Mouse (Mus musculus) kidney, postnatal 0 days (tissue): Measurements from ENCODE around the gene Tomm20. TPM values are rescaled to one million over a fixed set of nuclear protein-coding genes. Genes with fewer than 3 reads are reported as not detected.
"Not testable (repeated sequence)": the region's sequence is repeated elsewhere in the genome, so short reads cannot be mapped to it uniquely, and the experiment has no call there.

ENCODE experiments used
- ATAC-seq: fragments of 200-750 bp; cut with Nextera tagmentation; replicated peaks from 2 replicates; pipeline ENCODE4 v1.8.0; 2017; ENCODE audit warnings: low read depth, moderate number of reproducible peaks, moderate TSS enrichment, moderate library complexity; ENCODE audit not compliant: low FRiP score
- DNase-seq: peaks from one replicate; pipeline ENCODE4 v3.0.0-alpha.2; 2016; ENCODE audit warnings: low spot score
- H3K27ac ChIP-seq: fragments of 300-500 bp; sonication (generic); 2 replicates; pipeline ENCODE4 v1.5.1; 2014; ENCODE audit warnings: mild to moderate bottlenecking
- H3K27me3 ChIP-seq: fragments of 300-500 bp; sonication (generic); 2 replicates; pipeline ENCODE4 v1.6.1; 2014; ENCODE audit warnings: low read length, mixed read lengths; ENCODE audit not compliant: insufficient read depth
- H3K36me3 ChIP-seq: fragments of 300-500 bp; sonication (generic); 2 replicates; pipeline ENCODE4 v1.6.1; 2014; ENCODE audit warnings: low read length, mixed read lengths; ENCODE audit not compliant: insufficient read depth
- H3K4me1 ChIP-seq: fragments of 300-500 bp; sonication (generic); replicated peaks from 2 replicates; pipeline ENCODE4 v1.6.1; 2014; ENCODE audit warnings: antibody characterized with exemption, low read length, mixed read lengths; ENCODE audit not compliant: insufficient read depth
- H3K4me2 ChIP-seq: fragments of 300-500 bp; sonication (generic); 2 replicates; pipeline ENCODE4 v1.6.1; 2014; ENCODE audit warnings: mild to moderate bottlenecking, low read length, moderate library complexity, mixed read lengths
- H3K4me3 ChIP-seq: fragments of 300-500 bp; sonication (generic); replicated peaks from 2 replicates; pipeline ENCODE4 v1.5.1; 2014; ENCODE audit warnings: low read depth, low read length
- H3K9ac ChIP-seq: fragments of 300-500 bp; sonication (generic); 2 replicates; pipeline ENCODE4 v1.6.1; 2014; ENCODE audit warnings: low read depth, low read length
- H3K9me3 ChIP-seq: fragments of 300-500 bp; sonication (generic); replicated peaks from 2 replicates; pipeline ENCODE4 v1.6.1; 2016; ENCODE audit warnings: low read length, inconsistent platforms, mixed read lengths
- CTCF ChIP-seq: IDR thresholded peaks from 2 replicates; pipeline ENCODE4 v1.5.1; 2016; ENCODE audit warnings: antibody characterized with exemption, low read depth, mild to moderate bottlenecking, moderate library complexity
- WGBS: fragments of 180-500 bp; shearing (Covaris S2); extraction: QIAGEN DNeasy Blood & Tissue Kit; methylation state at CpG from one replicate; pipeline ENCODE4 v1.1.7; 2014; 5-methylcytosine and 5-hydroxymethylcytosine counted together
- polyA plus RNA-seq: library from polyadenylated mRNA; unstranded; fragments of >200 nt; fragmentation: Nextera tagmentation; extraction: Ambion mirVana; gene quantifications from 2 replicates; pipeline ENCODE4 v1.2.1, GENCODE M21; 2015

Gene Tomm20
- polyA plus RNA-seq, 1 experiment from 2014 or later, result 315 TPM

- Histone ChIP-seq H3K9me3 (no peaks in the 10 kb centered on the region), H3K4me2 (no peak overlapping the region), H3K27me3 (no peaks in the 10 kb centered on the region), H3K4me3 (no peak overlapping the region), H3K9ac (no peak overlapping the region), H3K4me1 (peaks cover 9% of the 10 kb centered on the region; the same call in 1 of the 2 replicates), H3K36me3 (0 out of 2 replicates have a peak, but pooled peaks cover 4% of the 10 kb centered on the region), H3K27ac (peak overlapping the region; percentile 58)
- ATAC-seq (peak; percentile 79), DNase-seq (peak; percentile 74)
- 46% methylated on average over 2 of the region's 2 CpGs for WGBS
- no peak for TF ChIP-seq CTCF
Measured at GRCm38 (mm10) chr8:126919255-126919654, 26.4 kb downstream of the Tomm20 start.

DNA sequence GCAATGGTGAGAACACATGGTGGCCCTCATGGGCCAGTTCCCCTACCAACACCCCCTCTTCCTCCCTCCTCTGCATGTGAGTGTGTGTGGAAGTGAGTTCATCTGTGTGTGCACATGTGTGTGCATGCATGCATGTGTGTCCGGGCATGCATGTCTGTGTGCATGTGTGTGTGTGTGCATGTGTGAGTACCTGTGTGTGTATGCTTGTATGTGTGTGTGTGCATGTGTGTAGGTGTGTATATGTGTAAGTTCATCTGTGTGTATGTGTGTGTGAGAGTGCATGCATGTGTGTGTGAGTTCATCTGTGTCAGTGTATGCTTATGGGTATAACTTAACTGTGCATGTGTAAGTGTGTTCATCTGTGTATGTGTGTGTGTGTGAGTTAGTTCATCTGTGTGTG, 27.3 kb downstream of the Tomm20 start:
- ATAC-seq, result no peak
- Histone ChIP-seq H3K4me3 (no peak overlapping the region), H3K4me1 (peaks cover 9% of the 10 kb centered on the region; the same call in 1 of the 2 replicates), H3K27ac (no peak overlapping the region), H3K9me3 (no peaks in the 10 kb centered on the region), H3K27me3 (no peaks in the 10 kb centered on the region), H3K9ac (no peak overlapping the region), H3K4me2 (no peak overlapping the region), H3K36me3 (0 out of 2 replicates have a peak, but pooled peaks cover 4% of the 10 kb centered on the region)
- DNase-seq, result no peak
- TF ChIP-seq CTCF, result no peak
- 88% methylated on average over 1 of the region's 1 CpGs for WGBS

DNA sequence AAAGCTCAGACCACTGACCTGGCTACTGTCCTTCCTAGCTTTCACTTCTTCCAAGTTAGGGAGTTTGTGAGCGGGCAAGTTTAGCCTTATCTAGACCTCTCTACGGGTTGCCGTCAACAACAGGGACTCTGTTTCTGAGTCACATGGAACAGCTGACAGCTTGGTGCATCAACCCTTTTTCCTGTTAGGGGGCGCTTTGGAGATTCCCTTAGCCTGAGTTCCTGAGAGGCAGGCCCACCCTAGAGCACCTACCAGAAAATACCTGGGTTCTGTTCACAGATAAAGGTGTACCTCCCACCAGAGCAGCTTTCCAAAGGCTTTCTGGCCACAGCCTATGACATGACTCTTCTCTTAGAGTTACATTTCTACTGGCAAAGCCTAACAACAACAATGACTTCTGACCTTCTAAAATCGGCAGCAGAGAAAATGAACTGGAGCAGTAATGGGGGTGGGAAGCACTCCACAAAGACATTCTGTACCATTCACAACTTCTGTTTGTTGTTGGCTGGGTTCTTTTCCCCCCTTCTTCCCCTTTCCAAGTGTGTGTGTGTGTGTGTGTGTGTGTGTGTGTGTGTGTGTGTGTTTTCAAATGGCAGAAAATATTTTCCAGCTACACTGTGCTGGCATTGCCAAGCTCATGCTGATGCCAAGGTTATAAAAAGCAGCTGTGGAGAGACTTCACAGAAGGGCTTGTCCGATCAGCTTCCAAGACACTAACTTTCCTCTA, 28.3 kb downstream of the Tomm20 start:
- Histone ChIP-seq H3K4me1 (peaks cover 9% of the 10 kb centered on the region; the same call in 1 of the 2 replicates), H3K36me3 (0 out of 2 replicates have a peak, but pooled peaks cover 2% of the 10 kb centered on the region), H3K27ac (no peak overlapping the region), H3K4me3 (no peak overlapping the region), H3K4me2 (no peak overlapping the region), H3K27me3 (no peaks in the 10 kb centered on the region), H3K9me3 (no peaks in the 10 kb centered on the region), H3K9ac (no peak overlapping the region)
- ATAC-seq (no peak), DNase-seq (peak; percentile 35)
- 53% methylated on average over 6 of the region's 6 CpGs for WGBS
- TF ChIP-seq CTCF, result 0 out of 2 replicates have a peak, but pooled peaks have one; percentile 14

GRCm38 (mm10) chr8:126916611-126917010, 29.0 kb downstream of the Tomm20 start:
- H3K27me3 ChIP-seq, result no peaks in the 10 kb centered on the region
- no peak overlapping the region for H3K4me3 ChIP-seq
- no peak overlapping the region for H3K9ac ChIP-seq
- 86% methylated on average over 4 of the region's 4 CpGs for WGBS
- H3K4me1 ChIP-seq, result peaks cover 9% of the 10 kb centered on the region; the same call in 1 of the 2 replicates
- TF ChIP-seq CTCF, result no peak
- no peak overlapping the region for H3K4me2 ChIP-seq
- no peak overlapping the region for H3K27ac ChIP-seq
- H3K9me3 ChIP-seq, result no peaks in the 10 kb centered on the region
- ATAC-seq (no peak), DNase-seq (no peak)
- no peaks in the 10 kb centered on the region for H3K36me3 ChIP-seq

GRCm38 (mm10) chr8:126914609-126915375, 30.9 kb downstream of the Tomm20 start:
- Histone ChIP-seq H3K4me3 (no peak overlapping the region), H3K4me2 (no peak overlapping the region), H3K27me3 (no peaks in the 10 kb centered on the region), H3K9me3 (no peaks in the 10 kb centered on the region), H3K9ac (no peak overlapping the region), H3K36me3 (no peaks in the 10 kb centered on the region), H3K27ac (0 out of 2 replicates have a peak overlapping the region, but pooled peaks have one; percentile 3), H3K4me1 (peaks cover 5% of the 10 kb centered on the region; the same call in 1 of the 2 replicates)
- TF ChIP-seq CTCF, result no peak
- 25% methylated on average over 10 of the region's 10 CpGs for WGBS
- DNase-seq (peak; percentile 61), ATAC-seq (no peak)

- H3K27ac ChIP-seq, H3K4me2 ChIP-seq, H3K36me3 ChIP-seq, DNase-seq, H3K9me3 ChIP-seq, H3K9ac ChIP-seq, H3K4me3 ChIP-seq, H3K4me1 ChIP-seq, ATAC-seq, H3K27me3 ChIP-seq: not testable (repeated sequence)
- WGBS, result 61% methylated on average over 9 of the region's 10 CpGs
Measured at GRCm38 (mm10) chr8:126914107-126914490, 31.5 kb downstream of the Tomm20 start.
